Mouse (Mus musculus) forebrain, embryonic 12.5 days (tissue): Measurements from ENCODE around the gene Gemin2. TPM values are rescaled to one million over a fixed set of nuclear protein-coding genes. Genes with fewer than 3 reads are reported as not detected.
A peak's percentile ranks its signal among the peaks of the same experiment; 100 is the strongest.
"Not testable (repeated sequence)": the region's sequence is repeated elsewhere in the genome, so short reads cannot be mapped to it uniquely, and the experiment has no call there.

Source experiments
- ATAC-seq: fragments of 200-750 bp; cut with Nextera tagmentation; 2 replicates; pipeline ENCODE4 v1.8.0; 2017; ENCODE audit warnings: moderate TSS enrichment; ENCODE audit not compliant: low FRiP score
- H3K27ac ChIP-seq: fragments of 300-500 bp; sonication (generic); 2 replicates; pipeline ENCODE4 v1.5.1; 2016; ENCODE audit warnings: mild to moderate bottlenecking
- H3K27me3 ChIP-seq: fragments of 300-500 bp; sonication (generic); 2 replicates; pipeline ENCODE4 v1.6.1; 2016; ENCODE audit warnings: mild to moderate bottlenecking
- H3K36me3 ChIP-seq: fragments of 300-500 bp; sonication (generic); replicated peaks from 2 replicates; pipeline ENCODE4 v1.6.1; 2016; ENCODE audit warnings: mild to moderate bottlenecking
- H3K4me1 ChIP-seq: fragments of 300-500 bp; sonication (generic); 2 replicates; pipeline ENCODE4 v1.6.1; 2016
- H3K4me2 ChIP-seq: fragments of 300-500 bp; sonication (generic); 2 replicates; pipeline ENCODE4 v1.6.1; 2016; ENCODE audit warnings: mild to moderate bottlenecking, moderate library complexity
- H3K4me3 ChIP-seq: fragments of 300-500 bp; sonication (generic); replicated peaks from 2 replicates; pipeline ENCODE4 v1.5.1; 2016; ENCODE audit warnings: mild to moderate bottlenecking
- H3K9ac ChIP-seq: fragments of 300-500 bp; sonication (generic); 2 replicates; pipeline ENCODE4 v1.6.1; 2016; ENCODE audit warnings: mild to moderate bottlenecking
- H3K9me3 ChIP-seq: fragments of 300-500 bp; sonication (generic); 2 replicates; pipeline ENCODE4 v1.6.1; 2016
- WGBS: fragments of 180-500 bp; shearing (Covaris S2); methylation state at CpG from one replicate; pipeline ENCODE4 v1.1.7; 2016; 5-methylcytosine and 5-hydroxymethylcytosine counted together
- polyA plus RNA-seq: library from polyadenylated mRNA; unstranded; fragments of >200 nt; fragmentation: Nextera tagmentation; extraction: Ambion mirVana; gene quantifications from 2 replicates; pipeline ENCODE4 v1.2.1, GENCODE M21; 2016

The Gemin2 gene
- polyA plus RNA-seq, 1 experiment from 2014 or later: 26.5 TPM

GRCm38 (mm10) chr12:59032101-59032500 is 18.9 kb downstream of the Gemin2 start:
- H3K9ac ChIP-seq: no peak overlapping the region
- H3K9me3 ChIP-seq: no peaks in the 10 kb centered on the region
- ATAC-seq: no peak
- H3K4me2 ChIP-seq: no peak overlapping the region
- no peak overlapping the region for H3K4me3 ChIP-seq
- H3K36me3 ChIP-seq: peaks cover 9% of the 10 kb centered on the region
- H3K27me3 ChIP-seq: no peaks in the 10 kb centered on the region
- 75% methylated on average over 5 of the region's 5 CpGs for WGBS
- H3K27ac ChIP-seq: no peak overlapping the region
- no peaks in the 10 kb centered on the region for H3K4me1 ChIP-seq

GRCm38 (mm10) chr12:59039162-59039970 is 26.2 kb downstream of the Gemin2 start:
- H3K27me3 ChIP-seq: no peaks in the 10 kb centered on the region
- no peak overlapping the region for H3K9ac ChIP-seq
- peaks cover 28% of the 10 kb centered on the region for H3K36me3 ChIP-seq
- H3K27ac ChIP-seq: peak overlapping the region; percentile 63
- H3K9me3 ChIP-seq: no peaks in the 10 kb centered on the region
- H3K4me3 ChIP-seq: peak overlapping the region; percentile 10; the same call in 1 of the 2 replicates
- H3K4me1 ChIP-seq: no peaks in the 10 kb centered on the region
- H3K4me2 ChIP-seq: peak overlapping the region; percentile 38
- ATAC-seq: no peak
- 68% methylated on average over 10 of the region's 10 CpGs for WGBS

- peak overlapping the region; percentile 38 for H3K4me2 ChIP-seq
- peak overlapping the region; percentile 10; the same call in 1 of the 2 replicates for H3K4me3 ChIP-seq
- no peaks in the 10 kb centered on the region for H3K9me3 ChIP-seq
- H3K27me3 ChIP-seq: no peaks in the 10 kb centered on the region
- peak overlapping the region; percentile 63 for H3K27ac ChIP-seq
- H3K36me3 ChIP-seq: peaks cover 36% of the 10 kb centered on the region
- 3% methylated on average over 23 of the region's 23 CpGs for WGBS
- H3K4me1 ChIP-seq: no peaks in the 10 kb centered on the region
- no peak overlapping the region for H3K9ac ChIP-seq
- ATAC-seq: peak; percentile 88
These were observed 27.0 kb downstream of the Gemin2 start for GRCm38 (mm10) chr12:59039971-59040844.

GRCm38 (mm10) chr12:59040851-59041250 is 27.7 kb downstream of the Gemin2 start:
- Histone ChIP-seq H3K27ac (0 out of 2 replicates have a peak overlapping the region, but pooled peaks have one; percentile 1), H3K4me1 (no peaks in the 10 kb centered on the region), H3K27me3 (no peaks in the 10 kb centered on the region), H3K9me3 (no peaks in the 10 kb centered on the region), H3K4me3 (no peak overlapping the region), H3K9ac (no peak overlapping the region), H3K4me2 (no peak overlapping the region), H3K36me3 (peaks cover 42% of the 10 kb centered on the region)
- WGBS: 38% methylated on average over 7 of the region's 7 CpGs
- no peak for ATAC-seq

GRCm38 (mm10) chr12:59052470-59052869 is 39.3 kb downstream of the Gemin2 start:
- ATAC-seq: no peak
- Histone ChIP-seq H3K9ac (no peak overlapping the region), H3K4me2 (no peak overlapping the region), H3K27ac (no peak overlapping the region), H3K4me3 (no peak overlapping the region), H3K36me3 (peaks cover 35% of the 10 kb centered on the region), H3K9me3 (no peaks in the 10 kb centered on the region), H3K27me3 (no peaks in the 10 kb centered on the region), H3K4me1 (no peaks in the 10 kb centered on the region)
- 93% methylated on average over 3 of the region's 3 CpGs for WGBS

- no peak for ATAC-seq
- Histone ChIP-seq H3K36me3 (peaks cover 34% of the 10 kb centered on the region), H3K4me3 (no peak overlapping the region), H3K4me1 (no peaks in the 10 kb centered on the region), H3K9ac (no peak overlapping the region), H3K4me2 (no peak overlapping the region), H3K27ac (no peak overlapping the region), H3K9me3 (no peaks in the 10 kb centered on the region), H3K27me3 (no peaks in the 10 kb centered on the region)
- WGBS: 85% methylated on average over 5 of the region's 5 CpGs
These were observed 40.0 kb downstream of the Gemin2 start for GRCm38 (mm10) chr12:59053166-59053565.

GRCm38 (mm10) chr12:59053976-59054375 is 40.8 kb downstream of the Gemin2 start:
- Histone ChIP-seq H3K36me3 (peaks cover 29% of the 10 kb centered on the region), H3K4me3 (no peak overlapping the region), H3K4me2 (no peak overlapping the region), H3K9me3 (no peaks in the 10 kb centered on the region), H3K27me3 (no peaks in the 10 kb centered on the region), H3K4me1 (peaks cover 3% of the 10 kb centered on the region; the same call in 1 of the 2 replicates), H3K9ac (no peak overlapping the region), H3K27ac (no peak overlapping the region)
- no peak for ATAC-seq

GRCm38 (mm10) chr12:59055196-59055850 is 42.1 kb downstream of the Gemin2 start:
- Histone ChIP-seq H3K27me3 (no peaks in the 10 kb centered on the region), H3K4me2 (no peak overlapping the region), H3K27ac (no peak overlapping the region), H3K9ac (no peak overlapping the region), H3K9me3 (no peaks in the 10 kb centered on the region), H3K4me3 (no peak overlapping the region), H3K4me1 (peaks cover 14% of the 10 kb centered on the region), H3K36me3 (peaks cover 29% of the 10 kb centered on the region)
- 93% methylated on average over 4 of the region's 4 CpGs for WGBS
- ATAC-seq: no peak

GRCm38 (mm10) chr12:59056222-59056621 is 43.0 kb downstream of the Gemin2 start:
- 96% methylated on average over 11 of the region's 11 CpGs for WGBS
- peaks cover 18% of the 10 kb centered on the region for H3K4me1 ChIP-seq
- no peak overlapping the region for H3K27ac ChIP-seq
- no peak overlapping the region for H3K4me3 ChIP-seq
- ATAC-seq: no peak
- H3K4me2 ChIP-seq: no peak overlapping the region
- H3K36me3 ChIP-seq: peaks cover 29% of the 10 kb centered on the region
- H3K27me3 ChIP-seq: no peaks in the 10 kb centered on the region
- no peaks in the 10 kb centered on the region for H3K9me3 ChIP-seq
- H3K9ac ChIP-seq: no peak overlapping the region

GRCm38 (mm10) chr12:59058242-59058641 is 45.0 kb downstream of the Gemin2 start:
- H3K9ac ChIP-seq, ATAC-seq, H3K9me3 ChIP-seq, H3K4me3 ChIP-seq, H3K27me3 ChIP-seq, H3K4me2 ChIP-seq, H3K27ac ChIP-seq: not testable (repeated sequence)
- 87% methylated on average over 5 of the region's 5 CpGs for WGBS
- H3K4me1 ChIP-seq: peaks cover 18% of the 10 kb centered on the region
- peaks cover 29% of the 10 kb centered on the region for H3K36me3 ChIP-seq

GRCm38 (mm10) chr12:59060322-59060721 is 47.1 kb downstream of the Gemin2 start:
- no peak for ATAC-seq

More at GRCm38 (mm10) chr12:59060322-59060721, 47.1 kb downstream of the Gemin2 start:
- WGBS: 68% methylated on average over 4 of the region's 4 CpGs
- no peaks in the 10 kb centered on the region for H3K9me3 ChIP-seq
- H3K27ac ChIP-seq: no peak overlapping the region
- H3K36me3 ChIP-seq: peaks cover 18% of the 10 kb centered on the region
- peaks cover 18% of the 10 kb centered on the region for H3K4me1 ChIP-seq
- peak overlapping the region; percentile 90 for H3K9ac ChIP-seq
- no peaks in the 10 kb centered on the region for H3K27me3 ChIP-seq
- peak overlapping the region; percentile 70 for H3K4me2 ChIP-seq
- H3K4me3 ChIP-seq: peak overlapping the region; percentile 88
